Mouse (Mus musculus): ENCODE results near the gene Cyp2d11. TPM values are rescaled to one million over a fixed set of nuclear protein-coding genes. Genes with fewer than 3 reads are reported as not detected.

Gene Cyp2d11
- total RNA-seq (2023): not detected in 2 replicates

DNA sequence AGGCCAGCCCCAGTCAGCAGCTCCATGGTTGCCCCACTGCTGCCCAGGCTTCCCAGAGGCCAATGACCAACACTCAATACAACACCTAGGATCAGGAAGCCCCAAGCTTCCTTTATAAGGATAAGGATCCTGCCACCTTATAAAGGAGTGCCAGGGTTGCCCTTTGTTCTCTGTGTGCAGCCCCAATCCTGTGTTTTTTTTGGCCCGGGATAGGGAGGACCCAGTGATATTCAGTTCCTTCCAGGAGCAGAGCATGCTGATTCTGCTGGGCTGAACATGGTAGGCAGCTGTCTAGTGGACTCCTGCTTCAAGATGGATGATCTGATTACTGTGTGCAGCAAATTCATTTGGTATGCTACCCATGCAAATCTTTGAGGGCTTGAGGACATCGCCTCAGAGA is at the start of gene Cyp2d11:
Gene Cyp2d11, minus strand, starts transcription at position 101 of the 400 bp plus-strand sequence.

DNA sequence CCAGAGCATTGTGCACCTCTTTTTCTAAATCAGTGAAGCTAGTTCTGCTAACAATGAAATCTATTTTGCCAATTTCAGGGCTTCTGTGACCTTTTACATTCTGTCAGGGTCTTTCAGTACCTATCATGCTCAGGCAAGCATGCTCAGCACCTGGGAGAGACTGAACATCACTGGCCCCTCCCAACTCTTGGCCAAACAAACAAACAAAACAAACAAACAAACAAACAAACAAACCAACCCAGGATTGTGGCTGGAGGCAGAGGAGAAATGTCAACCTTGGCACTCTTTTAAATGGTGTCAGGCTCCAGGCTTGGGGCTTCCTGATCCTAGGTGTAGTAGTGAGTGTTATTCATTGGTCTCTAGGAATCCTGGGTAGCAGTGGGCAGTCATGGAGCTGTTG is 39.3 kb upstream of the Cyp2d11 start, which contains the start of gene Cyp2d9:
Gene Cyp2d9, plus strand, starts transcription at position 301 of the 400 bp plus-strand sequence.

DNA sequence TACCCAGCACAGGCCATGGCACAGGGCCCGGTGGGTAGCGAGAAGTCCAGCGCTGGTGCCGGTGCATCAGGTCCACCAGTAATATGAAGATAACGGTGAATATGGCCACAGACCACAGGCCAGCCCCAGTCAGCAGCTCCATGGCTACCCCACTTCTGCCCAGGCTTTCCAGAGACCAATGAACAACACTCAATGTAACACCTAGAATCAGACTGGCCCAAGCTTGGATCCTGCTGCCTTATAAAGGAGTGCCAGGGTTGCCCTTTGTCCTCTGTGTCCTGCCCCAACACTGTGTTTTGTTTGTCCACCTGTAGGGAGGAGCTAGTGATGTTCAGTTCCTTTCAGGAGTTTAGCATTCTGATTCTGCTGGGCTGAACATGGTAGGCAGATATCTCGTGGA is 13.2 kb upstream of the Cyp2d11 start, which contains the start of gene Cyp2d10:
Gene Cyp2d10, minus strand, starts transcription at position 215 of the 400 bp plus-strand sequence.

DNA sequence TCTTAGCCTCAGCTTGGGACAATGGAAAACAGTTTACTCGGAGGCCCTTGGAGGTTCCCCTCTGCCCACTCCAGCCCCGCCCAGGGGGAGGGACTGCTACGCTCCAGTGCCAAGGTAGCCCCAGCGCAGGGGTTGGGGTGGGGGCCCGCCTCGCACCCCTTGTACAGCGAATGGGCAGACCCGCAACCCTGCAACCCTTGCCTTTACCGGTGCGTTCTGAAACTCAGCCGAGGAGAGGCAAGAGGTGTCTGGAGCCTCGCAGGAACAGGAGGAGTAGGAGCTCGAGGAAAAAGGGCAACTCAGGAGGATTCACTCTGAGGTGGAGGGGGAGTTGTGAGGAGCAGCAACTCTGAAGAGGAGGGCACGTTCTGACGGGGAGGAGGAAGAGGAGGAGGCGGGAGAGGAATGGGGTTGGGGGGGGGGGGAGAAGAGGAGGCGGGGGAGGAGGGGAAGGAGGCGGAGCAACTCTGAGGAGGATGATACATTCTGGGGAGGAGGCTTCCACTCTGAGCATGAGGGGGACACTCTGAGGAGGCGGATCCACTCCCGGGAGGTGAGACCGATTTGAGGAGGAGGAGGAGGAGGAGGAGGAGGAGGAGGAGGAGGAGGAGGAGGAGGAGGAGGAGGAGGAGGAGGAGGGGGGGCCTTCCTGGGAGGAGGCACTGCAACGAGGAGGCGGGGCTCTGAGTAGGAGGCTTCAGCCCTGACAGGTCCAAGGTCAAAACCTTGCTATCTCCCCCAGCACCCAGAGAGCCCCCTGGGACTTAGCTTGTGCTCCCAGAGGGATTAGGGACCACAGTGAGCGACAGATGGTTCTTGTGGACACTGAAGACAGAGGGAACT is 13.7 kb downstream of the Cyp2d11 start, which contains the start of gene Cyp2d22:
Gene Cyp2d22, minus strand, starts transcription at position 390 of the 843 bp plus-strand sequence.

DNA sequence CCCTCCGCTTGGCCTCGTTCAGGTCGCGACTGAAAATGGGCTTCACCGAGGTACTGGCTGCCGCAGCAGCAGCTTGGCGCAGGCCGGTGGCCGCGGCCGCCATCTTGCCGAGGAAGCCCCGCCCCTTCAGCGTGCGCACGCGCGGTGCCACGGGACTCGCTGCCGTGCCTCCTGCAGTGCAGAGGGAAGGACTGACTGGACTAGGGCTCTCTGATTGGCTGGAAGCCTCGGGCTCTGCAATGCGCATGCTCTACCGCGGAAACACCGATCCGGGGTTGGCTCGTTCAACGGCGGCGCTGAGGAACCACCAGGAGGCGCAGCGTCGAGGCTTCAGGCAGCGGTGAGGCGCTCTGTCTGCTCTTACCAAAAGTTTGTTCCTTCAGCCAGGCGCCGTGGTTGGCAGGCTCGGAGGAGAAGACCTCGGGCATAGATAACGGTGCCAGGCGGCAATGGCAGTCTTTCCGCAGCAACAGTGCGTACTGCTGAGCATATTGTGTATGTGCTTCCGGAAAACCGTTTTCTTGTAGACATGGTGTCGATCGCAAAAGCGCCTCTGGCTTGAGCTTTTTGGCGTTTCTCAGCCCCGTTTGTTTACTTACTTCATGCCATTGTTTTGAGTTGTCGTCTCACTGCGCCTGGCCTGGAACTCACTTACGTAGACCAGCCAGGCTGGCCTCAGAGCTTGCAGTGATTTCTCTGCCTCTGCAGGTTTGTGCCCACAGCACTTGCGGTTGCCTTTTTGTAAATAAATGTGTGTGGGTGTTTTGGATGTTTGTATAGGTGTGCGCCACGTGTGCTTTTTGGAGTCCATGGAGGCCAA is 39.5 kb downstream of the Cyp2d11 start, which contains the start of gene Ndufa6:
Gene Ndufa6, minus strand, starts transcription at position 197 of the 820 bp plus-strand sequence.

Other genes starting within 250 kb of the Cyp2d11 start
- 71.2 and 99.3 TPM in 2 replicates for gene Srebf2, start 246.8 kb downstream of the Cyp2d11 start, total RNA-seq (2023)
- not detected in 2 replicates for gene Shisa8, start 181.2 kb downstream of the Cyp2d11 start, total RNA-seq (2023)
- 0.63 and 1.0 TPM in 2 replicates for gene Tnfrsf13c, start 169.7 kb downstream of the Cyp2d11 start, total RNA-seq (2023)
- gene Cenpm, start 149.3 kb downstream of the Cyp2d11 start, total RNA-seq (2023): 10.1 and 10.9 TPM in 2 replicates
- gene 1500009C09Rik, start 141.6 kb downstream of the Cyp2d11 start, total RNA-seq (2023): not detected in 2 replicates
- gene Sept3, start 119.1 kb downstream of the Cyp2d11 start, total RNA-seq (2023): not detected in 2 replicates
- not detected in 2 replicates for gene Wbp2nl, start 95.1 kb downstream of the Cyp2d11 start, total RNA-seq (2023)
- 81.3 and 94.9 TPM in 2 replicates for gene Naga, start 55.1 kb downstream of the Cyp2d11 start, total RNA-seq (2023)
- 0.47 and 0.79 TPM in 2 replicates for gene Pheta2, start 55.1 kb downstream of the Cyp2d11 start, total RNA-seq (2023)
- 69.9 and 76.6 TPM in 2 replicates for gene Smdt1, start 55.1 kb downstream of the Cyp2d11 start, total RNA-seq (2023)
- 69.4 and 71.0 TPM in 2 replicates for gene Ndufa6, start 39.7 kb downstream of the Cyp2d11 start, total RNA-seq (2023)
- gene Cyp2d22, start 13.8 kb downstream of the Cyp2d11 start, total RNA-seq (2023): 0.57 and 1.6 TPM in 2 replicates
- gene Cyp2d10, start 13.2 kb upstream of the Cyp2d11 start, total RNA-seq (2023): not detected in 2 replicates
- not detected in 2 replicates for gene Cyp2d9, start 39.4 kb upstream of the Cyp2d11 start, total RNA-seq (2023)
- gene Cyp2d12, start 161.1 kb upstream of the Cyp2d11 start, total RNA-seq (2023): not detected in 2 replicates
- gene Cyp2d34, start 226.9 kb upstream of the Cyp2d11 start, total RNA-seq (2023): not detected in 2 replicates